Mouse (Mus musculus) forebrain, postnatal 0 days (tissue): Measurements from ENCODE around the gene Rfc4. TPM values are rescaled to one million over a fixed set of nuclear protein-coding genes. Genes with fewer than 3 reads are reported as not detected.
A peak's percentile ranks its signal among the peaks of the same experiment; 100 is the strongest.
"Not testable (repeated sequence)": the region's sequence is repeated elsewhere in the genome, so short reads cannot be mapped to it uniquely, and the experiment has no call there.

Source experiments
- ATAC-seq: fragments of 200-750 bp; cut with Nextera tagmentation; 2 replicates; pipeline ENCODE4 v1.8.0; 2017; ENCODE audit warnings: mild to moderate bottlenecking, moderate library complexity
- DNase-seq: peaks from one replicate; pipeline ENCODE4 v3.0.0-alpha.2; 2015
- H3K27ac ChIP-seq: fragments of 300-500 bp; sonication (generic); 2 replicates; pipeline ENCODE4 v1.5.1; 2014; ENCODE audit warnings: low read depth, mild to moderate bottlenecking, antibody characterized with exemption, low read length, moderate library complexity, mixed read lengths
- H3K27me3 ChIP-seq: fragments of 300-500 bp; sonication (generic); 2 replicates; pipeline ENCODE4 v1.6.1; 2014; ENCODE audit warnings: mild to moderate bottlenecking, low read length, mixed read lengths; ENCODE audit not compliant: insufficient read depth
- H3K36me3 ChIP-seq: fragments of 300-500 bp; sonication (generic); 2 replicates; pipeline ENCODE4 v1.6.1; 2014; ENCODE audit warnings: mild to moderate bottlenecking, moderate library complexity; ENCODE audit not compliant: insufficient read depth
- H3K4me1 ChIP-seq: fragments of 300-500 bp; sonication (generic); 2 replicates; pipeline ENCODE4 v1.6.1; 2014; ENCODE audit warnings: antibody characterized with exemption; ENCODE audit not compliant: insufficient read depth
- H3K4me2 ChIP-seq: fragments of 300-500 bp; sonication (generic); 2 replicates; pipeline ENCODE4 v1.6.1; 2014; ENCODE audit warnings: low read depth, mild to moderate bottlenecking, moderate library complexity
- H3K4me3 ChIP-seq: fragments of 300-500 bp; sonication (generic); 2 replicates; pipeline ENCODE4 v1.5.1; 2014; ENCODE audit warnings: low read depth, low read length, mixed read lengths
- H3K9ac ChIP-seq: fragments of 300-500 bp; sonication (generic); 2 replicates; pipeline ENCODE4 v1.6.1; 2014; ENCODE audit warnings: mild to moderate bottlenecking
- H3K9me3 ChIP-seq: fragments of 300-500 bp; sonication (generic); 2 replicates; pipeline ENCODE4 v1.6.1; 2016; ENCODE audit warnings: low read length
- CTCF ChIP-seq: sonication (generic); IDR thresholded peaks from 2 replicates; pipeline ENCODE4 v1.5.1; 2016; ENCODE audit warnings: antibody characterized with exemption, control low read depth, low read depth
- whole genome bisulfite sequencing: fragments of 180-500 bp; shearing (Covaris S2); extraction: QIAGEN DNeasy Blood & Tissue Kit; methylation state at CpG from one replicate; pipeline ENCODE4 v1.1.7; 2014; 5-methylcytosine and 5-hydroxymethylcytosine counted together
- polyA plus RNA-seq: library from polyadenylated mRNA; unstranded; fragments of >200 nt; fragmentation: Nextera tagmentation; extraction: Ambion mirVana; gene quantifications from 2 replicates; pipeline ENCODE4 v1.2.1, GENCODE M21; 2015
- total RNA-seq: library from RNA; depleted of rRNA; stranded (reverse); fragments of >200 nt; gene quantifications from 2 replicates; pipeline ENCODE4 v1.2.3, GENCODE M21; 2014

Gene Rfc4
- total and polyA plus RNA-seq, 2 experiments from 2014 or later = 20.4 to 32.0 TPM

- TF ChIP-seq CTCF = no peak
- WGBS = 42% methylated on average over 17 of the region's 17 CpGs
- Histone ChIP-seq H3K4me3 (no peak overlapping the region), H3K9ac (no peak overlapping the region), H3K4me2 (0 out of 2 replicates have a peak overlapping the region, but pooled peaks have one; percentile 4), H3K36me3 (no peaks in the 10 kb centered on the region), H3K4me1 (no peaks in the 10 kb centered on the region), H3K27me3 (no peaks in the 10 kb centered on the region), H3K27ac (no peak overlapping the region), H3K9me3 (no peaks in the 10 kb centered on the region)
- ATAC-seq = no peak
- no peak for DNase-seq
Measured at GRCm38 (mm10) chr16:23103038-23103745, 24.3 kb downstream of the Rfc4 start.

- H3K4me2 ChIP-seq = 0 out of 2 replicates have a peak overlapping the region, but pooled peaks have one; percentile 4
- no peak overlapping the region for H3K27ac ChIP-seq
- no peak for TF ChIP-seq CTCF
- ATAC-seq (no peak), DNase-seq (no peak)
- no peak overlapping the region for H3K4me3 ChIP-seq
- H3K36me3 ChIP-seq = no peaks in the 10 kb centered on the region
- no peaks in the 10 kb centered on the region for H3K27me3 ChIP-seq
- no peaks in the 10 kb centered on the region for H3K4me1 ChIP-seq
- WGBS = 14% methylated on average over 15 of the region's 15 CpGs
- no peaks in the 10 kb centered on the region for H3K9me3 ChIP-seq
- no peak overlapping the region for H3K9ac ChIP-seq
Measured at GRCm38 (mm10) chr16:23102340-23103037, 25.0 kb downstream of the Rfc4 start.

GRCm38 (mm10) chr16:23100613-23101012, 26.9 kb downstream of the Rfc4 start:
- Histone ChIP-seq H3K27me3 (no peaks in the 10 kb centered on the region), H3K9ac (0 out of 2 replicates have a peak overlapping the region, but pooled peaks have one; percentile 39), H3K36me3 (no peaks in the 10 kb centered on the region), H3K9me3 (no peaks in the 10 kb centered on the region), H3K4me2 (no peak overlapping the region), H3K4me1 (0 out of 2 replicates have a peak, but pooled peaks cover 2% of the 10 kb centered on the region), H3K27ac (no peak overlapping the region), H3K4me3 (no peak overlapping the region)
- no peak for TF ChIP-seq CTCF
- 17% methylated on average over 10 of the region's 10 CpGs for whole genome bisulfite sequencing
- no peak for DNase-seq
- ATAC-seq = no peak

- TF ChIP-seq CTCF = no peak
- Histone ChIP-seq H3K36me3 (no peaks in the 10 kb centered on the region), H3K27me3 (no peaks in the 10 kb centered on the region), H3K4me1 (0 out of 2 replicates have a peak, but pooled peaks cover 2% of the 10 kb centered on the region), H3K9ac (peak overlapping the region; percentile 39), H3K9me3 (no peaks in the 10 kb centered on the region), H3K27ac (no peak overlapping the region), H3K4me2 (peak overlapping the region; percentile 47), H3K4me3 (peak overlapping the region; percentile 9; the same call in 1 of the 2 replicates)
- no peak for DNase-seq
- no peak for ATAC-seq
- under 1% methylated on average over 9 of the region's 9 CpGs for WGBS
Measured at GRCm38 (mm10) chr16:23100099-23100575, 27.4 kb downstream of the Rfc4 start.

- no peak for TF ChIP-seq CTCF
- H3K36me3 ChIP-seq = no peaks in the 10 kb centered on the region
- peak; percentile 7; the same call in 1 of the 2 replicates for ATAC-seq
- H3K27me3 ChIP-seq = no peaks in the 10 kb centered on the region
- no peak overlapping the region for H3K27ac ChIP-seq
- H3K4me2 ChIP-seq = peak overlapping the region; percentile 47
- no peaks in the 10 kb centered on the region for H3K9me3 ChIP-seq
- H3K4me1 ChIP-seq = 0 out of 2 replicates have a peak, but pooled peaks cover 2% of the 10 kb centered on the region
- H3K4me3 ChIP-seq = peak overlapping the region; percentile 9; the same call in 1 of the 2 replicates
- H3K9ac ChIP-seq = peak overlapping the region; percentile 39
- 3% methylated on average over 12 of the region's 12 CpGs for WGBS
- DNase-seq = no peak
Measured at GRCm38 (mm10) chr16:23099632-23100031, 27.9 kb downstream of the Rfc4 start.

- H3K4me2 ChIP-seq, H3K9me3 ChIP-seq, H3K4me3 ChIP-seq, DNase-seq, ATAC-seq, H3K27me3 ChIP-seq, H3K4me1 ChIP-seq, H3K9ac ChIP-seq, H3K36me3 ChIP-seq, H3K27ac ChIP-seq: not testable (repeated sequence)
- 97% methylated on average over 1 of the region's 1 CpGs for WGBS
Measured at GRCm38 (mm10) chr16:23098105-23098452, 29.5 kb downstream of the Rfc4 start.

GRCm38 (mm10) chr16:23097290-23098104, 30.0 kb downstream of the Rfc4 start:
- H3K27ac ChIP-seq, H3K27me3 ChIP-seq, H3K4me1 ChIP-seq, H3K9me3 ChIP-seq, H3K4me2 ChIP-seq, H3K9ac ChIP-seq, H3K4me3 ChIP-seq, H3K36me3 ChIP-seq: not testable (repeated sequence)
- 68% methylated on average over 8 of the region's 8 CpGs for WGBS
- DNase-seq (peak; percentile 74), ATAC-seq (peak; percentile 92)

- 88% methylated on average over 1 of the region's 1 CpGs for WGBS
- not testable (repeated sequence) for H3K36me3 ChIP-seq, H3K4me2 ChIP-seq, H3K4me1 ChIP-seq, H3K4me3 ChIP-seq, H3K27me3 ChIP-seq, H3K9ac ChIP-seq, H3K9me3 ChIP-seq, DNase-seq, H3K27ac ChIP-seq, ATAC-seq
Measured at GRCm38 (mm10) chr16:23096886-23097285, 30.7 kb downstream of the Rfc4 start.

- ATAC-seq, H3K9me3 ChIP-seq, H3K36me3 ChIP-seq, H3K4me2 ChIP-seq, H3K27ac ChIP-seq, DNase-seq, H3K4me1 ChIP-seq, H3K4me3 ChIP-seq, H3K9ac ChIP-seq, H3K27me3 ChIP-seq: not testable (repeated sequence)
- 94% methylated on average over 5 of the region's 5 CpGs for WGBS
Measured at GRCm38 (mm10) chr16:23095581-23095980, 32.0 kb downstream of the Rfc4 start.
